Mouse (Mus musculus): Measurements from ENCODE around the gene Aacs. TPM values are rescaled to one million over a fixed set of nuclear protein-coding genes. Genes with fewer than 3 reads are reported as not detected.
"Not testable (repeated sequence)": the region's sequence is repeated elsewhere in the genome, so short reads cannot be mapped to it uniquely, and the experiment has no call there.

Gene Aacs
- polyA plus RNA-seq (2017; shearing (Covaris generic)), result 10 to 100 TPM; 18.0 to 36.4 TPM

- ATAC-seq, result peak; percentile 95
Measured at GRCm38 (mm10) chr5:125475601-125476285, at the start of gene Aacs. Gene Aacs (plus strand): TSS chr5:125475814.

GRCm38 (mm10) chr5:125426343-125426742 lies 49.3 kb upstream of the Aacs start:
- no peak for ATAC-seq

GRCm38 (mm10) chr5:125432324-125432723 lies 43.3 kb upstream of the Aacs start:
- not testable (repeated sequence) for ATAC-seq

- ATAC-seq, result peak; percentile 94
Measured at GRCm38 (mm10) chr5:125433793-125434337, 41.7 kb upstream of the Aacs start, which contains the start of gene Dhx37. Gene Dhx37 (minus strand): TSS chr5:125434121.

- peak; percentile 10 for ATAC-seq
Measured at GRCm38 (mm10) chr5:125434347-125434746, 41.3 kb upstream of the Aacs start.

- peak; percentile 14 for ATAC-seq
Measured at GRCm38 (mm10) chr5:125440583-125441233, 34.9 kb upstream of the Aacs start.

GRCm38 (mm10) chr5:125441234-125442114 lies 34.1 kb upstream of the Aacs start, which contains the start of gene Bri3bp:
Gene Bri3bp (plus strand): TSS chr5:125441568.
- peak; percentile 70 for ATAC-seq

- no peak for ATAC-seq
Measured at GRCm38 (mm10) chr5:125442136-125442995, 33.2 kb upstream of the Aacs start.

GRCm38 (mm10) chr5:125443335-125443734 lies 32.3 kb upstream of the Aacs start:
- ATAC-seq, result no peak

GRCm38 (mm10) chr5:125443915-125444314 lies 31.7 kb upstream of the Aacs start:
- no peak for ATAC-seq

GRCm38 (mm10) chr5:125444554-125444953 lies 31.1 kb upstream of the Aacs start:
- ATAC-seq, result peak; percentile 61

GRCm38 (mm10) chr5:125446344-125446743 lies 29.3 kb upstream of the Aacs start:
- no peak for ATAC-seq

- no peak for ATAC-seq
Measured at GRCm38 (mm10) chr5:125448026-125448425, 27.6 kb upstream of the Aacs start.

GRCm38 (mm10) chr5:125448631-125449030 lies 27.0 kb upstream of the Aacs start:
- ATAC-seq, result no peak

- no peak for ATAC-seq
Measured at GRCm38 (mm10) chr5:125449306-125449705, 26.3 kb upstream of the Aacs start.

- no peak for ATAC-seq
Measured at GRCm38 (mm10) chr5:125452573-125452972, 23.0 kb upstream of the Aacs start.

- no peak for ATAC-seq
Measured at GRCm38 (mm10) chr5:125456100-125456499, 19.5 kb upstream of the Aacs start.

- ATAC-seq, result no peak
Measured at GRCm38 (mm10) chr5:125457538-125457937, 18.1 kb upstream of the Aacs start.

GRCm38 (mm10) chr5:125460574-125460973 lies 15.0 kb upstream of the Aacs start:
- ATAC-seq, result no peak

GRCm38 (mm10) chr5:125461868-125462445 lies 13.7 kb upstream of the Aacs start:
- no peak for ATAC-seq

- no peak for ATAC-seq
Measured at GRCm38 (mm10) chr5:125465192-125465591, 10.4 kb upstream of the Aacs start.
